Mouse (Mus musculus) midbrain, embryonic 12.5 days (tissue): Measurements from ENCODE around the gene Sox3. TPM values are rescaled to one million over a fixed set of nuclear protein-coding genes. Genes with fewer than 3 reads are reported as not detected.
A peak's percentile ranks its signal among the peaks of the same experiment; 100 is the strongest.

Source experiments
- ATAC-seq: fragments of 200-750 bp; cut with Nextera tagmentation; 2 replicates; pipeline ENCODE4 v1.8.0; 2017; ENCODE audit warnings: low read depth, moderate TSS enrichment, moderate library complexity; ENCODE audit not compliant: low FRiP score
- H3K27ac ChIP-seq: fragments of 300-500 bp; sonication (generic); replicated peaks from 2 replicates; pipeline ENCODE4 v1.5.1; 2016; ENCODE audit warnings: mild to moderate bottlenecking
- H3K27me3 ChIP-seq: fragments of 300-500 bp; sonication (generic); 2 replicates; pipeline ENCODE4 v1.6.1; 2016; ENCODE audit warnings: mild to moderate bottlenecking
- H3K36me3 ChIP-seq: fragments of 300-500 bp; sonication (generic); 2 replicates; pipeline ENCODE4 v1.6.1; 2016
- H3K4me1 ChIP-seq: fragments of 300-500 bp; sonication (generic); 2 replicates; pipeline ENCODE4 v1.6.1; 2016
- H3K4me2 ChIP-seq: fragments of 300-500 bp; sonication (generic); replicated peaks from 2 replicates; pipeline ENCODE4 v1.6.1; 2016; ENCODE audit warnings: mild to moderate bottlenecking, moderate library complexity
- H3K4me3 ChIP-seq: fragments of 300-500 bp; sonication (generic); 2 replicates; pipeline ENCODE4 v1.5.1; 2016; ENCODE audit warnings: mild to moderate bottlenecking
- H3K9ac ChIP-seq: fragments of 300-500 bp; sonication (generic); replicated peaks from 2 replicates; pipeline ENCODE4 v1.6.1; 2016; ENCODE audit warnings: mild to moderate bottlenecking, moderate library complexity
- H3K9me3 ChIP-seq: fragments of 300-500 bp; sonication (generic); 2 replicates; pipeline ENCODE4 v1.6.1; 2016; ENCODE audit warnings: mild to moderate bottlenecking
- WGBS: fragments of 180-500 bp; shearing (Covaris S2); methylation state at CpG from one replicate; pipeline ENCODE4 v1.1.7; 2016; 5-methylcytosine and 5-hydroxymethylcytosine counted together
- polyA plus RNA-seq: library from polyadenylated mRNA; unstranded; fragments of >200 nt; fragmentation: Nextera tagmentation; extraction: Ambion mirVana; gene quantifications from 2 replicates; pipeline ENCODE4 v1.2.1, GENCODE M21; 2016

Sox3 gene
- polyA plus RNA-seq, 1 experiment from 2014 or later: 6.5 TPM

DNA sequence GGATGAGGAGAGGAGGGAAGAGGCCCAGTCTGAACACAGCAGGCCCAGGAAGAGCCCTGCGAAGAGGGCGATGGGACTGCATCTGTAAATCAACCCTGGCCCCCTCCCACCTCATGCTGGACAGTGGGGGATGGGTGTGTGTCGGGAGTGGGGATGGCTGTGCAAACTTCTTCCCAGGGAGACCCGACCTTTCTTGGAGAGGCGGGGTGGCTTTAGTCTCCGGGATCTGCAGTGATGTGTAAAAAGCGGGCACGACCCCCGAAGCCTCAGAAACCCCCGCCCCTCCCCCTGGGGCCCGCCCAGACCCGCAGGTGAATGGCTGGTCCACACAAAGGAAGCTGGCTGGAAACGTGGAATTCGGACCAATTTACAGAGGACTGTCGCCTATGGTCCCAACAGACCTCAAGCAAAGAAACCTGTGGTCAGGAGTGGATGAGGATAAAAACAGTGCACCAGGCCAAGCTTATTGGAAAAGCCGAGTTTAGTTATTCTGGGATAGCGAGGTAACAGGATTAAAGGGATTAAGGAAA lies 3.2 kb downstream of the Sox3 start:
- H3K4me2 ChIP-seq: peak overlapping the region; percentile 60
- no peaks in the 10 kb centered on the region for H3K36me3 ChIP-seq
- peaks cover 4% of the 10 kb centered on the region; the same call in 1 of the 2 replicates for H3K27me3 ChIP-seq
- peaks cover 4% of the 10 kb centered on the region; the same call in 1 of the 2 replicates for H3K4me1 ChIP-seq
- peak overlapping the region; percentile 65 for H3K4me3 ChIP-seq
- H3K9me3 ChIP-seq: no peaks in the 10 kb centered on the region
- peak overlapping the region; percentile 73; the same call in 1 of the 2 replicates for H3K9ac ChIP-seq
- WGBS: 15% methylated on average over 17 of the region's 17 CpGs
- 0 out of 2 replicates have a peak overlapping the region, but pooled peaks have one; percentile 25 for H3K27ac ChIP-seq
- no peak for ATAC-seq
